Mouse (Mus musculus): ENCODE data around the gene 9330161L09Rik. TPM values are rescaled to one million over a fixed set of nuclear protein-coding genes. Genes with fewer than 3 reads are reported as not detected.

9330161L09Rik gene
- 10 to 100 TPM; 10.1 to 17.3 TPM for total RNA-seq (2023)

GRCm38 (mm10) chr12:103407720-103408119, at the start of gene 9330161L09Rik:
9330161L09Rik (minus strand) TSS chr12:103407820.

GRCm38 (mm10) chr12:103457140-103457539, 49.5 kb upstream of the 9330161L09Rik start, which contains the start of gene Ifi27l2b:
Ifi27l2b (minus strand) TSS chr12:103457223.

GRCm38 (mm10) chr12:103443524-103443923, 35.9 kb upstream of the 9330161L09Rik start, which contains the start of gene Ifi27l2a:
Ifi27l2a (minus strand) TSS chr12:103443680.

GRCm38 (mm10) chr12:103433986-103434731, 26.5 kb upstream of the 9330161L09Rik start, which contains the start of gene Ifi27:
Ifi27 (plus strand) TSS chr12:103434211.

GRCm38 (mm10) chr12:103425729-103426470, 18.3 kb upstream of the 9330161L09Rik start, which contains the start of gene Ddx24:
Ddx24 (minus strand) TSS chr12:103425830.

GRCm38 (mm10) chr12:103388505-103389347, 18.9 kb downstream of the 9330161L09Rik start, which contains the start of gene Otub2:
Otub2 (plus strand) TSS chr12:103388682.

Other genes with a start within 250 kb of the 9330161L09Rik start
- gene Prima1, start 165.7 kb downstream of the 9330161L09Rik start, total RNA-seq (2023): not detected
- not detected for gene Fam181a, start 96.8 kb downstream of the 9330161L09Rik start, total RNA-seq (2023)
- gene Asb2, start 51.8 kb downstream of the 9330161L09Rik start, total RNA-seq (2023): 10 to 100 TPM in 1 of 2 experiments, 1 to 10 TPM in 1; 7.6 to 24.2 TPM
- gene Otub2, start 19.1 kb downstream of the 9330161L09Rik start, total RNA-seq (2023): 1 to 10 TPM; 1.7 to 2.1 TPM
- 100 to 1,000 TPM; 210 to 220 TPM for gene Ddx24, start 18.0 kb upstream of the 9330161L09Rik start, total RNA-seq (2023)
- gene Ifi27, start 26.4 kb upstream of the 9330161L09Rik start, total RNA-seq (2023): 100 to 1,000 TPM; 181 to 182 TPM
- 100 to 1,000 TPM; 221 to 302 TPM for gene Ifi27l2a, start 35.9 kb upstream of the 9330161L09Rik start, total RNA-seq (2023)
- not detected for gene Ifi27l2b, start 49.4 kb upstream of the 9330161L09Rik start, total RNA-seq (2023)
- gene Ppp4r4, start 124.5 kb upstream of the 9330161L09Rik start, total RNA-seq (2023): under 1 TPM in 1 of 2 experiments, not detected in 1; 0.32 TPM
- not detected for gene Serpina10, start 223.6 kb upstream of the 9330161L09Rik start, total RNA-seq (2023)
- not detected for gene Serpina6, start 249.4 kb upstream of the 9330161L09Rik start, total RNA-seq (2023)